Mouse (Mus musculus): Measurements from ENCODE around the gene Zfp53.
A peak's percentile ranks its signal among the peaks of the same experiment; 100 is the strongest.

Zfp53 gene

DNA sequence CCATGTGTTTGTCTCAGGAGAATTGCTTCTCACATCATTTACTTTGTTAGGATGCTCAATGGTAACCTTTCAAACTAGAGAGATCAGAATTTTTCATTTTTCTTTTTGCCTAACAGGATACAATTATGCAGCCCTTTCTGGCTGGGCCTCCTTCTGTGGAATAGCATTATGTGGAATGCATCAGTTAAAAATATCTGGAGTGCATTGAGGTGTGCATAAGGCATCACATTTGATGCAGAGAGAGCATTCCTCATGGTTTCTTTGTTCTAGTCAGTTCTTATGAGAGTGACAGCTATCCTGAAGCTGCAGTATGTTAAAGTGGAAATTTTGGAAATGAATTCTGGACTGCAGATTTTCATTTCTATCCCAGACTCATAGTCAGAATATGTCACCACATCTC is 37.5 kb downstream of the Zfp53 start:
- DNase-seq (ENCODE audit: low spot score in 2 of 2), result no peak

DNA sequence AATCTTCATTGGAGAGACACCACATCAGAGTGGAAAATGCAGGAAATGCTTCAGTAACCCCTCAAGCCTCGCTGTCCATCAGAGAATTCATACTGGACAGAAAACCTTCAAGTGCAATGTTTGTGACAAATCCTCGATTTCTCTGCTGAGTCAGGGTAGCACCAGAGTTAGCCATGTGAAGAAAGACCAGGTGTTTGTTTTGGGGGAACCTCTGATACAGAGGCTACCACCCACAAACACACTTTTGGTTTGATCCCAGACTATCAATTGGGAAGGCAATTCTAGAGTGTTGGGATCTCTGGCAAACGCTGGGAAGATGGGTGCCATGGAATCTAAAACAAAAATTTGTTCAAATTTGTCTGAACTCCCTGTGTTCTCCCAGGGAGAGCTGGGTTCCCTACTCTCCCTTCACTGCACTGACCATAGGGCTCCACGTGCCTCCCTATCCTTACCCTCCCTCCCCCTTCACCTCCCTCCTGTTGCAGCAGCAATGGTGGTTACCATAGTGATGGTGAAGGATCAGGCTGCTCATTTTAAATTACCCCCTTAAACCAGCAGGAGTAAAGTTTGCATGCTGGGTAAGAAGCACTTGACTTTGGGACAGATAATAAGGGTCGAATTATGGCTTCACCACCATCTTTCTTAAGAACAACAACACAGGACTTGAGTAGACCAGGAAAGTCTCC is 42.0 kb downstream of the Zfp53 start:
- DNase-seq (ENCODE audit: low spot score in 2 of 2), result no peak

DNA sequence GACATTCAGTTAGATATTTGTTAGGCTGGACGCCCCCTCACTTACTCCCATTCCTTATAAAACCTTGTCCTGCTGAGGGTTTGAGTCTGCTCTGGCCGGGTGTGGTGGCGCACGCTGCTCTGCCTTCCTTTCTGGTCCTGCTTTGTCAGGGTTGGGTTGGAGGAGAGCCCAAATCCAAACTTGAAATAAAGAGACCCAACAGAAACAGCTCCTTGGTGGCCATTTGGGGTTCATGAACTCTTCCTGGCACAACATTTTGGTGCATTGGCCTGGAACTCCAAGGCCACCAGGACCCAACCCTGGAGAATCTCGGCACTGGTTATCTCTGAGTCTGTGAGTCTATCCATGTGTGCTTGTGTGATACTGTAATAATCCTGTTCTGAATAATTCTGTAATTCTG is 42.8 kb downstream of the Zfp53 start:
- DNase-seq (ENCODE audit: low spot score in 2 of 2), result no peak

DNA sequence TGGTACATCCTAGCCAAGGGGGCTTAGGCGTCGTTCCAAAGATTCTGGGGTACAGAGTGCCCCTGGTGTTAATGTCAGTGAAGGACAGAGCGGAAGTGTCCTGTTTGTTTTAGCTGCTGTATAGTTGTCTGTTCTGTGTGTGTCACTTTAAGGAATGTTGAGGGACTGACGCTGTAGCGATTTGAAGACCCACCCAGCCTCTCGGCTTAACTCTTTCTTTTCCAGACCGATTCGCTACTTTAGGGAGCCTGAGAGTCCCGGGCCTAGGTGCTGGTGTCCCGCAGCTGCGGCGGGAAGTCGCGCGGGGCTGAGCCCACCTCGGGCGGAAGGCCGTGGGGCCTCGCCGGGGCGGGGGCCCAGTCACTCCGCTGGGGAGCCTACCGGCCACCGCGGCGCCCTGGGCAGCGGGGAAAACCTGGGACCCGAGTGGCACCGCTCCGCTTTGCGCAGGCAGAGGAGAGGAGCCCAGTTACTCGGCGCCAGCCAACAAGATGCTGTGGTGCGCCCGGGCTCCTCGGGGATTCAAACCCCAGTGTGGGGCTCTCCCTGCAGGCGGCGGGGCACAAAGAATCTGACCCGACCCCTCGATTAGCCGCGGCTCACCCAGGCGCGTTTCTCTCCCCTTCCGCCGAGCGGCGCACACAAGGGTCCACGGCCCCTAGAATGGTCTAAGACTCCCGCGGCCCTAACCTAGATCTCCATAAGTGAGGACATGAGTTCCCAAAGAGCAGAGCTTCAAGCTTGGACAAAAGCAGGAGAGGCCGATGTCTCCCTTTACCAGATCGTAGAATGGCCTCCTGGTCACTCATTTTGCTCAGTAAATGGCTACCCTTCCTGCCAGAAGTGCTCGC is 43.5 kb downstream of the Zfp53 start:
- peak; percentile 60 to 74 for DNase-seq (ENCODE audit: low spot score in 2 of 2)

DNA sequence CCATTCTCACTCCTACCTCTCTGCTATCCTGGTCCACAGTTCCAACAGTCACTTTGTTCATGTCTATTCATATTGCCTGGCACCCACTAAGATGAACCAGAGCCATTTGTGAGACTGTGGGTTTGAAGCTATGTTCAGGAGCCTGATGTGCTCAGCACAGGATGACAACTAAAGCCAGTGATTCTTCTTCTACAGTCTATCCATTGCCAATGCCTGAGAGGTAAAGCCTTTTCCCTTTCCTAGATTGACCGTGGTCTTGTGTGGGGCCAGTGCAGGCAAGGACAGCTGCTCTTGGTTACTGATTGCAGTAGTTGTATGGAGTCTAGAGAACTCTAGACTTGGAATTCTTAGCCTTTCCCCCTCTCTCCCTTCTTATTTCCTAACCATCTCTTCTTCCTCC is 45.2 kb downstream of the Zfp53 start:
- DNase-seq (ENCODE audit: low spot score in 2 of 2), result no peak

DNA sequence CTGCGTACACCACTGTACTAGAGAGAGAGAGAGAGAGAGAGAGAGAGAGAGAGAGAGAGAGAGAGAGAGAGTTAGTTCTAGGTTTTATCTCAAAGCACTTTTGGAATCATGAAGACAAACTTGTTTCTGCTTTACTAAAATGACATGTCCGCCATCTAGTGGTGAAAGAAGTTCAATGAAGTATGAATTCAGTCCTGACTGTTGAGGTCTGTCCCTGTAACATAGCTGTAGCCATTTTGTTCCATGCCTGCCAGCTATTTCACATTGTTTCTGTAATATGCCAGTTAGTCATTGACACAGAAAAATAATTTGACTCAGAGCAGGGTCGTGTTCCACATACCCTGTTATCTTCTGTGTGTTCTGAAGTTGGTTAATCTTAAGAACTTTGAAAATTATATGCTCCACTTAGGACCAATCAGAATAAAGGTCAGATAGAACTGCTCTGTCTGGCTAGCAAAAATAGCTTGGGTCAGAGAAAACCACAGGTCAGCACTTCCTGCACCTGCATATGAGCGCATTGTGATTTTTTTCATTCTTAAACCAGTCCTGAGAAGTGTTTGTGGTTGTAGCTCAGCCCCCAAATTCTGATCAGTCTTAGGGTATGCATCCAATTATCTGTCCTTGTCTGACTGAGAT is 45.8 kb downstream of the Zfp53 start:
- DNase-seq (ENCODE audit: low spot score in 2 of 2), result peak in 1 of 2 experiments; percentile 32

DNA sequence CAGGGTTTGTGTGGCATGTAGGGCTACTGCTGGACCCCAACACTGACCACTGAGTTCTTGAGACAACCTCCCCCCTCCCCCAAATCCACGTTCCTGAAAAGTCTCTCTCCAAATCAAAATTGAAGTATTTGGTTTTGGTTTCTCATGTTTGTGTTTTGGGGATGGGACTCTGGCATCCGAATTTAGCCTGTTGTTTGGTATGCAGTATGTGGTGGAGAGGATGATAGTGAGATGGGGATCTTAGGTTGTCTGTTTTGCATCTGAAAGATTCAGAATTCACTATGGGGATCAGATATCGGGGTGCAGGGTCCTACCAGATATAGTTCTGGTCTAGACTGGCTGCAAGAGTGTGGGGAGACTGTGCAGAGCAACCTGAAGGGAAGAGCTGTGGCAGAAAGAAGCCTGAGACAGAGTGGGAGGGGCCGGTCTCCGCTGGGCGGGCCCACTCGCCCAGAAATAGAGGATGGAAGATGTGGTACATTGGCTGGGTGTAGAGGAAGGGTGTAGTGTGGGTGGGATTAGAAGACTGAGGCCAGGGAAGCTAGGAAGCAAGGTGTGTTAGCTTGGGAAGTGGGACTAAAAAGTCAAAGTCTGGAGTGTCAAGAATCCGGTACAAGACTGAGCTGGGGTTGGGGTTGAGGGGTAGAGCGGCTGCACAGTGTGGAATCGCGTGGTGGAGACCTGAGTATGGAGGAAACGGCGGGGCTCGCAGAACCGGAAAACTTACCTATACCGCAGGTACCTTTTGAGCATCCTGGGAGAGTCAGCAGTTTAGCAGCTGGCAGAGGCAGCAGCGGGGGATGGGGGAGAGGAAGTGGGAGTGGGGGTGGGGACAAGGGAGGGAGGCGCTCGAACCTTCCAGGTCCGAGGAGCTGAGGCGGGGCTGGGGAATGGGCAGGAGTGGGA is 46.6 kb downstream of the Zfp53 start, which contains the start of gene Zfp52:
Gene Zfp52, plus strand, starts transcription at position 444 of the 906 bp plus-strand sequence.
- peak; percentile 31 to 68 for DNase-seq (ENCODE audit: low spot score in 2 of 2)

DNA sequence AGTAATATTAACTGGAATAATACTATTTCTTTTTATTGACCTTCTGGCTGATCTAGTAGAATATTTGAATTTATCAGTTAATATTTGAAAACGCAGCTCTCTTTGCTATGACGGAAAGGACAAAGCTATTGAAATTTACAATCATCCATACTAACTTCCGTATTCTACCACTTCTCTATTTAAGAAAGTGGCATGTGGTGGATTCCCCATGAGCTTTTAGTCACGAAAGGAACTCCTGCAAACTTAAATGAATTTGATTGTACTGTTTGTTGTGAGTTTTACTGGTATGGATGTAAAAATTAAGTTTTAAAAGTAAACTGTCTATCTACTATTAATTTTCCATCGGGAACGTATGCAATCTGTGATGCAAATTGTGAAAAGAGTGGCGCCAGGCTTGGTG is 47.3 kb downstream of the Zfp53 start:
- no peak for DNase-seq (ENCODE audit: low spot score in 2 of 2)

DNA sequence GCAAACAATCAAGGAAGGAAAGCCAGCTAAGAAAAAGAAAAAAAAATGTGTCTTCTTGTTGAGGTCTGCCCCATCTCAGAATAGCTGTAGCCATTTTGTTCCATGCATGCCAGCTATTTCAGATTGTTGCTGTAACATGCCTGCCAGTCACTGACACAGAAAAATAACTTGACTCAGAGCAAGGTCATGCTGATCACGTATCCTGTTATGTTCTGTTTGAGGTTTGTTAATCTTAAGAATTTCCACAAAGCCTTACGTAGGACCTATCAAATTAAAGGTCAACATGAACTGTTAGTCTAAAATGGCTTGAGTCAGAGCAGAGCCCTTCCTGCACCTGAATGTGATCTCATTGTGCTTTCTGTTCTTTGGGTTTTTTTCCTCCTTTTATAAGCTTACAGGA is 47.9 kb downstream of the Zfp53 start:
- no peak for DNase-seq (ENCODE audit: low spot score in 2 of 2)

DNA sequence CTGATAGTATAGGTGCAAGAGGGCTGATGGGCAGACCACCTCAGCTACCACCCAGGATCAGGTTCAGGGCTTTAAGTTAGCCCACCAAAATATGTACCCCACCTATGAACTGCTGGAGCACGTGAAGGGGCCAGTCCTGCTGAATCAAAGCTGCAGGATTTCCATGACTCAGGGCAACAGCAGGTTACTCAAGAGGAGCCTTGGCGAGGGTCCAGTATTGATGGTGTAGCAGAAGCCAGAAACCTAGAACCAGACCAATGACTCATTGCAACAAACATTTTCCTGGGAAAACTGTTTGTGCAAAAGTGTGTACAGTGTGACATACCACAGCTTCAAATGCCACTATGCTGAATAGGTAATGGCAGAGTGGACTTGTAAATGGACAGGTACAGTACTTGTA is 69.0 kb downstream of the Zfp53 start:
- DNase-seq (ENCODE audit: low spot score in 2 of 2), result no peak

Data from right cerebral cortex, postnatal 36 days (tissue).